ENCODE assay signal across 9 mouse cellular contexts in genomic region chr17:88630554-88630948, GRCm38 (mm10). TPM values are rescaled to one million over a fixed set of nuclear protein-coding genes. Genes with fewer than 3 reads are reported as not detected.
DNase-seq lines count a peak whose midpoint lies in the region; ATAC-seq lines count a peak whose summit lies in the region.
"Had no signal": no experiment of that assay in that cellular context is flagged by ENCODE, and none has a peak within 500 bp of the region (broad histone marks: within the 10 kb centered on the region; RNA-seq: fewer than 3 reads in every experiment).

No protein-coding gene starts in this region.

- no peak for ATAC-seq in hindbrain, embryonic 13.5 days (ENCODE audit: low FRiP score)
- ATAC-seq in hindbrain, embryonic 11.5 days (ENCODE audit: low FRiP score) = no peak
- no peak for ATAC-seq in embryonic facial prominence, embryonic 12.5 days (ENCODE audit: insufficient number of reproducible peaks, insufficient read depth, low FRiP score, low TSS enrichment)

- no peaks in the 10 kb centered on the region for H3K9me3 ChIP-seq in hindbrain, embryonic 13.5 days
- H3K9me3 ChIP-seq in hindbrain, embryonic 11.5 days (ENCODE audit: control insufficient read depth, low read length) = no peaks in the 10 kb centered on the region
- H3K9me3 ChIP-seq in embryonic facial prominence, embryonic 12.5 days = no peaks in the 10 kb centered on the region

- H3K4me2 ChIP-seq in hindbrain, embryonic 13.5 days = no peak overlapping the region
- no peak overlapping the region for H3K4me2 ChIP-seq in hindbrain, embryonic 11.5 days (replicated peaks; ENCODE audit: low read depth, low read length)
- H3K4me2 ChIP-seq in embryonic facial prominence, embryonic 12.5 days (replicated peaks) = no peak overlapping the region

- peak overlapping the region; percentile 80 for H3K27ac ChIP-seq in hindbrain, embryonic 13.5 days
- no peak overlapping the region for H3K27ac ChIP-seq in hindbrain, embryonic 11.5 days (ENCODE audit: low read depth, low read length)
- H3K27ac ChIP-seq in embryonic facial prominence, embryonic 12.5 days = peak overlapping the region; percentile 91

- no peak overlapping the region for H3K4me3 ChIP-seq in hindbrain, embryonic 13.5 days
- no peak overlapping the region for H3K4me3 ChIP-seq in hindbrain, embryonic 11.5 days (ENCODE audit: low read depth, low read length)
- no peak overlapping the region for H3K4me3 ChIP-seq in embryonic facial prominence, embryonic 12.5 days

- no peak overlapping the region for H3K9ac ChIP-seq in hindbrain, embryonic 13.5 days
- no peak overlapping the region for H3K9ac ChIP-seq in hindbrain, embryonic 11.5 days (ENCODE audit: low read depth, low read length)
- H3K9ac ChIP-seq in embryonic facial prominence, embryonic 12.5 days = no peak overlapping the region

- no peak for DNase-seq in hindbrain, embryonic 11.5 days (ENCODE audit: low spot score)
- DNase-seq in kidney, adult 18-20 months = peak; percentile 75
- DNase-seq in lung, postnatal 36 days = peak; percentile 84
- DNase-seq in spleen, postnatal 4 days (ENCODE audit: low spot score in 2 of 2) = no peak
- no peak for DNase-seq in left cerebral cortex, adult 8-10 months (ENCODE audit: low spot score in 2 of 2)
- DNase-seq in gastrocnemius, postnatal 4 days (ENCODE audit: low spot score in 2 of 2) = no peak

- peaks cover 33% of the 10 kb centered on the region for H3K4me1 ChIP-seq in hindbrain, embryonic 13.5 days (replicated peaks)
- H3K4me1 ChIP-seq in hindbrain, embryonic 11.5 days (replicated peaks; ENCODE audit: control insufficient read depth, insufficient read depth, low read length) = no peaks in the 10 kb centered on the region
- H3K4me1 ChIP-seq in embryonic facial prominence, embryonic 12.5 days = peaks cover 56% of the 10 kb centered on the region

- WGBS in hindbrain, embryonic 13.5 days = 78% methylated on average over 3 of the region's 3 CpGs
- WGBS in hindbrain, embryonic 11.5 days = 83% methylated on average over 3 of the region's 3 CpGs
- 67% methylated on average over 3 of the region's 3 CpGs for WGBS in embryonic facial prominence, embryonic 12.5 days

- H3K27me3 ChIP-seq in hindbrain, embryonic 13.5 days = no peaks in the 10 kb centered on the region
- H3K27me3 ChIP-seq in hindbrain, embryonic 11.5 days (ENCODE audit: control insufficient read depth, insufficient read depth, low read length) = no peaks in the 10 kb centered on the region
- H3K27me3 ChIP-seq in embryonic facial prominence, embryonic 12.5 days = no peaks in the 10 kb centered on the region

- no peaks in the 10 kb centered on the region for H3K36me3 ChIP-seq in hindbrain, embryonic 13.5 days
- no peaks in the 10 kb centered on the region for H3K36me3 ChIP-seq in hindbrain, embryonic 11.5 days (ENCODE audit: control insufficient read depth, insufficient read depth, low read length)
- peaks cover 5% of the 10 kb centered on the region; the same call in 1 of the 2 replicates for H3K36me3 ChIP-seq in embryonic facial prominence, embryonic 12.5 days

RNA-seq across cellular contexts. Expression of gene Ston1, which starts 33.1 kb away (rescaled TPM):
- polyA plus RNA-seq in hindbrain, embryonic 13.5 days (2015; fragmentation: Nextera tagmentation; extraction: Ambion mirVana) = 2.0 and 2.6 TPM in 2 replicates
- 4.8 and 7.2 TPM in 2 replicates for polyA plus RNA-seq in hindbrain, embryonic 11.5 days (2014; fragmentation: Nextera tagmentation; extraction: Ambion mirVana)
- polyA plus RNA-seq in embryonic facial prominence, embryonic 12.5 days (2016; fragmentation: Nextera tagmentation; extraction: Ambion mirVana) = 4.7 and 4.9 TPM in 2 replicates
- total RNA-seq in left cerebral cortex, adult 8-10 months (2022) = 10 to 100 TPM in 2 of 4 experiments, 1 to 10 TPM in 2; 5.9 to 14.1 (median 9.1) TPM
- 10 to 100 TPM; 20.4 to 25.6 TPM for total RNA-seq in gastrocnemius, postnatal 4 days (2021)

RNA-seq across cellular contexts. Expression of gene Gtf2a1l, which starts 37.9 kb away (rescaled TPM):
- polyA plus RNA-seq in hindbrain, embryonic 13.5 days (2015; fragmentation: Nextera tagmentation; extraction: Ambion mirVana) = 0.12 and 0.14 TPM in 2 replicates
- 0.36 and 0.39 TPM in 2 replicates for polyA plus RNA-seq in hindbrain, embryonic 11.5 days (2014; fragmentation: Nextera tagmentation; extraction: Ambion mirVana)
- polyA plus RNA-seq in embryonic facial prominence, embryonic 12.5 days (2016; fragmentation: Nextera tagmentation; extraction: Ambion mirVana) = 0.15 TPM in 1 of 2 replicates, not detected in the other
- under 1 TPM in 3 of 4 experiments, not detected in 1; 0.55 to 0.79 (median 0.74) TPM for total RNA-seq in left cerebral cortex, adult 8-10 months (2022)
- not detected for total RNA-seq in gastrocnemius, postnatal 4 days (2021)
- total RNA-seq: heart, postnatal 36 days had no signal

Comparison
In these comparisons a context has a peak if more than half of its experiments do, and no peak if none do; other contexts are left out.
1. DNase-seq: peak in kidney, adult 18-20 months (single experiment) and lung, postnatal 36 days (single experiment); none in hindbrain, embryonic 11.5 days (single experiment), spleen, postnatal 4 days (0 of 2), left cerebral cortex, adult 8-10 months (0 of 2) and gastrocnemius, postnatal 4 days (0 of 2).